Mouse (Mus musculus) brain, embryonic 14.5 days (tissue): ENCODE results near the gene Chkb. TPM values are rescaled to one million over a fixed set of nuclear protein-coding genes. Genes with fewer than 3 reads are reported as not detected.

Experiments used
- DNase-seq: peaks from one replicate; pipeline ENCODE4 v3.0.0-alpha.2; 2011; ENCODE audit warnings: low read depth
- CTCF ChIP-seq: fragments of 200-500 bp; IDR thresholded peaks from 2 replicates; pipeline ENCODE4 v1.5.1; 2012; ENCODE audit warnings: inconsistent platforms, mild to moderate bottlenecking, moderate library complexity, borderline replicate concordance; ENCODE audit not compliant: insufficient read depth, insufficient read length; ENCODE audit errors: extremely low read depth
- POLR2A ChIP-seq: fragments of 200-500 bp; IDR thresholded peaks from 2 replicates; pipeline ENCODE4 v1.6.1; 2012; ENCODE audit warnings: mild to moderate bottlenecking, inconsistent platforms, borderline replicate concordance; ENCODE audit not compliant: poor library complexity, insufficient read depth, insufficient read length, severe bottlenecking; ENCODE audit errors: extremely low read depth
- polyA plus RNA-seq: library from polyadenylated mRNA; depleted of rRNA; stranded (reverse); fragments of >200 nt; gene quantifications from 2 replicates; pipeline ENCODE4 v1.2.3, GENCODE M21; 2012

Chkb gene
- polyA plus RNA-seq, 1 experiment: 79.4 TPM

GRCm38 (mm10) chr15:89465052-89465451, 35.3 kb upstream of the Chkb start:
- peak; percentile 77 for DNase-seq
- no peak for TF ChIP-seq POLR2A
- TF ChIP-seq CTCF: no peak

GRCm38 (mm10) chr15:89463334-89464235, 33.9 kb upstream of the Chkb start:
- DNase-seq: peak; percentile 22
- peak; percentile 18; the same call in 1 of the 2 replicates for TF ChIP-seq CTCF
- TF ChIP-seq POLR2A: no peak

GRCm38 (mm10) chr15:89462176-89462575, 32.5 kb upstream of the Chkb start:
- no peak for DNase-seq
- TF ChIP-seq CTCF (no peak), POLR2A (no peak)

- DNase-seq: no peak
- TF ChIP-seq POLR2A: no peak
- TF ChIP-seq CTCF: no peak
These were observed 31.6 kb upstream of the Chkb start for GRCm38 (mm10) chr15:89461321-89461720.

- DNase-seq: no peak
- TF ChIP-seq POLR2A (no peak), CTCF (no peak)
These were observed 30.6 kb upstream of the Chkb start for GRCm38 (mm10) chr15:89460298-89460697.

- no peak for TF ChIP-seq POLR2A
- no peak for TF ChIP-seq CTCF
- no peak for DNase-seq
These were observed 30.1 kb upstream of the Chkb start for GRCm38 (mm10) chr15:89459821-89460220.

GRCm38 (mm10) chr15:89458942-89459341, 29.2 kb upstream of the Chkb start:
- no peak for DNase-seq
- TF ChIP-seq POLR2A (no peak), CTCF (no peak)

GRCm38 (mm10) chr15:89455642-89456041, 25.9 kb upstream of the Chkb start:
- DNase-seq: no peak
- TF ChIP-seq POLR2A (no peak), CTCF (no peak)

- TF ChIP-seq POLR2A: no peak
- TF ChIP-seq CTCF: no peak
These were observed 25.1 kb upstream of the Chkb start for GRCm38 (mm10) chr15:89454857-89455256.

GRCm38 (mm10) chr15:89453865-89454478, 24.3 kb upstream of the Chkb start, which contains the start of gene Mapk8ip2:
TSS of gene Mapk8ip2 (plus strand) at chr15:89453913.
- DNase-seq: peak; percentile 77
- TF ChIP-seq POLR2A (peak; percentile 63), CTCF (no peak)

More at GRCm38 (mm10) chr15:89454857-89455256, 25.1 kb upstream of the Chkb start:
- DNase-seq: no peak
